Mouse (Mus musculus) right cerebral cortex, postnatal 4 days (tissue): ENCODE data around the gene Exosc1.

Experiments
- DNase-seq: peaks from one replicate; pipeline ENCODE4 v3.0.0-alpha.2; 2022

Exosc1 gene

DNA sequence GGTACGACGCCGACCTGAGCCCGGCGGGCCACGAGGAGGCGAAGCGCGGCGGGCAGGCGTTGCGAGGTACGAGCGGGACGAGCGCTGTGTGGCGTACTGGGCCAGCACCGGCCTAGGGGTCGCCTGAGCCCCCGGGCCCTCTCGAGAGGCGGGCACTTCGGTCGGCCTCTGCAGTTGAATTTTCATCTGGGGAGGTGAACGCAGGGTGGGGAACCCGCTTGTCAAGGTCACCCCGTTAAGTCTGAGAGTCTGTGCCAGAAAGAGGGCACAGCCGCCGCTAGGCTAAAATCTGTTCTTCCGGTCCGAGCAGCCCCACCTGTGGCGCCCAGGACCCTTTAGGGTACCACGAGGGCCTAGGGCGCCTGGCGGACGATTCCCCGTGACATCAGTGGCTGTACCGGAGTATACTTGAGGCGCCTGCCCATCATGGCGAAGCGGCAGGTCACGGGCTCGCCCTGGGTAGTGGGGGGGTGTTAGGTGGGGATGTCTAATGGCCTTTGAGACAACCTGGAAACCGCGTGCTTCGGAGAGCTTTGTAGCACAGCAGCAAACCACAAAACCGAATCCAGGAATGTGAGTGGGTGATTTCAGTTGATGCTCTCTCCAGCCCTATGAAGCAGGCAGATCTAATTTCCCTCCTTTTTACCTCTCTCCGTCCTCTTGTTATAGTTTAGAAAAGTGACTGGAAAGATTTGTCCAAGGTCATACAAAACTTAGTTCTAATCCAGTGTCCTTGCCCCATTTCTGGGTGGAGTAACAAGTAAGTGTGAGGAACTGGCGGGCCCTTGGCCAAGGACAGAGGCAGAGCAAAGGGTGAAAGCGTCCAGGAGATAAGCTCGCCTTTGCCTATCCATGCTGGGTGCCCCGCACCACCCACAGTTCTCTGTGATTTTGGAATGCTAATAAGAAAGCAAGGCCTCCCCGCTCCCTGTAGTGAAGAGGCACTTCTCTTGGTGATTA is 20.8 kb downstream of the Exosc1 start:
- peak; percentile 33 for DNase-seq

DNA sequence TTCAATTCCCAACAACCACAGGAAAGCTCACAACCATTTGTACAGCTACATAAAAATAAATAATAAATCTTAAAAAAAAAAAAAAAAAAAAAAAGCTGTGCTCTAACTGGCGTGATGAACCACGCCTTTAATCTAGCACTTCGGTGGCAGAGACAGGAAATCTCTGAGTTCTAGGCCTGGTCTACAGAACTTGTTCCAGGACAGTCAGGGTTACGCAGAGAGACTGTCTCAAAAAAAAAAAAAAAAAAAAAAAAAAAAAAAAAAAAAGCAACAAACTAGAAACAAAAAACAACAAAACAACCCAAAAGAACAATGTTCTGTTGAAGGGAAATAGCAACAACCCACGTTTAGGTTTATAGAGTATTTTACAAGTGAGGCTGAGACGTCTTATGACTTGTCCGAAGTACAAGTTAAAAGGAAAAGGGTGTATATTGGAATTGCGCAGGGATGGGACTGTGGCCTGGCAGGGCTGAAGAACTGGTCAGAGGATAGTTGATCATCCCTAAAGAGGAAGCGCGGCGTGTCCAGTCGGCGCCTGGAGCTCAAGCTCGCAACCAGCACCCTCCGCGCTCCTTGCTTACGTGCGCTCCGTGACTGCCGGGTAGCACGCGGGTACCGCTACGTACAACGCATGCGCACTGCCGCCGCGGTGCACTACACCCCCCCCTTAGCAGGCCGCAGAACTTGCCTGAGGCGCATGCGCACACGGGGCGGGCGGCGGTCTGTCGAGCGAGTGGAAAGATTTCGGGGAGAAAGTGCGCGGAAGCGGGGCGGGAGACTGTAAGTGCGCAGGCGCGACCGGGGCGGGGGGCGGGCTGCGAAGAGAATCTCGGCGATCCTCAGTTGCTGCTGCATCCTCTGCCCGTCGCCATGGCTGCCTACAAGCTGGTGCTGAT is 21.8 kb downstream of the Exosc1 start, which contains the start of gene Pgam1:
Gene Pgam1, plus strand, starts transcription at position 746 of the 896 bp plus-strand sequence.
- peak; percentile 98 for DNase-seq

DNA sequence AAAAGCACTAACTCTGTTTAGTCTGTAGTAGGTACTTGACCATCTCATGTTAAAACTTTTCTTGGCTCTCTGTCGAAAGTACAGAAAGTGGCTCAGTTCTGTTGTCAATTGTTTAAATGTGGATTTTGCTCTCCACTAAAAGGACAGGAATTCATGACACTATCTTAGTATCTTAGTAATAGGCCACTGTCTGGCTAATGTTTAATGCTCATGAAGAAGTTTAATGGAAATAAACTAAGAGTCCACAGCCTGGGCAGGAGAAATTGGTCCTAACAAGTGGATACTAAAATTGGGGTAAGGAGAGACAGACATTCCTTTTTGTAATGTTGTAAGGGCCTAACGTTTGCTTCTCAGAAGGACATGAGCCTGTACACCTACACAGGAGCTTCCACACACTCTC is 22.8 kb downstream of the Exosc1 start:
- DNase-seq, result no peak

DNA sequence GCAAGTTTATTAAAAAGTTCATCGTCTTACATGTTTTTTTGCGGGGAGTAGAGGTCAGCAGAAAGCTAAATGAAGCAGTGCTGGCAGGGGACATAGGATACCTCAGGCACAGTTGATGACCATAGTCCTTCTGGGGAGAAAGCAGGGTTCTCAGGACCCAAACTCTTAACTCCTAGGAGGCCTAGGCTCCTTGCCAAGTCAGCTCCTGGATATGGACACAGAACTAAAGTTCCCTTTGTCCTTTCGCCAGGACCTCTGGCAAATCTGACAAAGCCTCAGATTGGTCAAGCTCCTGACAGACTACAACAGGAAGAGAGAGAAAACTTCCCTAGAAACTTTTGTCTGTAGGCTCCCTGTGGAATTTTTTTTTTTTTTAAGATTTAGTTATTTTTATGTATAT is 24.5 kb downstream of the Exosc1 start:
- DNase-seq, result no peak

DNA sequence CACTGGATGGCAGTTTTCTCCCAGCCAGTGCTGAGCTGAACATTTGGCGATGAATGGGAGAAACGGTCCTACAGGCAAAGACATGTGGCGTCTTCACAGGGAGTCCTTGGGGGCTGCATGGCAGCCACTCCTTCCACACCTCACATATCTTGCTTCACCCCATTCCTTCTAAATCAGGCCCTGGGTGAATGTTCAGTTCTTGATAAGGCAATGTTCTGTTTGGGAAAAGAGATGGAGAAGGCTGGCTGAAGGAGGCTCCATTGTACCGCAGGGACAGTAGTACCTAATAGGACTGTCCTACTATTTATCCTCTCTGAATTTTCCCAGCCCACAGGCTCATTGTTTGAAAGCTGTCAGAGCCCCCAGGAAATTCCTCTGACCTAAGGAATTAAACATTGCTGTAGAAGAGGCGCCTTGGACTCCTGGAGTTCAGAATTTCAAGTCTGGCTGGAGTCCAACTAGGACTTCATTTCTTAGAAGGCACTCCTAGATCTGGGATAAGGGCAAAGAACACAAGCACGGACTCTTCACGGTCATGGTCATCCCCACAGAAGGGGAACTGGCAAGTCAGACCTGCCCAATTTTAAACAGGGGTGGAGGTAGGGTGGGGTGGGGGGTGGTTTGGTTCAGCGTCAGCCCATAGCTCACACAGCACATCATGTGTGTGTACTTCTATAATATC is 26.0 kb downstream of the Exosc1 start:
- no peak for DNase-seq

DNA sequence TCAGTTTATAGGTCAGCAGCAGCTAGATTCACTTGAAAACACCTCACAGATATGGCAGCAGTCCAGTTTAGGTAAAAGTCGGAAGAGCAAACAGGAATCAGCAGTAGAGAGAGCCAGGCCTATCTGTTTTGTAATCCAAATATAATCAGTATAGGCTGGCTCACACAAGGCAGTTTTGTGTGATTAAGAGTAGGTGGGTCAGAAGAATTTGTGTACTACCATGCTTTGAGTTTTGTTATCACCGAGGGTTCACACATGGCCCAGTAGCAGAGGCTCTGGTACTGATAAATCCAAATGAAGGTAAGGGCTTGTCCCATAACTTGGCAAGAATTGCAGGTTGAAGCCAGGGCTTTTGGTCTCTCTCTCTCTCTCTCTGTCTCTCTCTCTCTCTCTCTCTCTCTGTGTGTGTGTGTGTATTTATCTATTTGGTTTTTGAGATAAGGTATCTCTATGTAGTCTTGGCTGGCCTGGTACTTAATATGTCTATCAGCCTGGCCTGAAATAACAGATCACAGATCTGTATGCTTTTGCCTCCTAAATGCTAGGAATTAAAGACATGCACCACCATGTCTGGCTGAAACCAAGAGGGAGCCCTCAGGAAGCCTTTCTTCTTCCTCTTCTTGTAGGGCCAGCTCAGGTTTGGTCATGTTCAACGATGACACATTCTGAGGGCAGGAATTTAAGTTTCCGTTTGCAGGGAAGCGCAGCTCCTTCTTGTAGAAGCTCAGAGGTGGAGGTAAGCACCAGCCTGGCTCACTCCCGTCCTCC is 26.7 kb downstream of the Exosc1 start:
- no peak for DNase-seq

DNA sequence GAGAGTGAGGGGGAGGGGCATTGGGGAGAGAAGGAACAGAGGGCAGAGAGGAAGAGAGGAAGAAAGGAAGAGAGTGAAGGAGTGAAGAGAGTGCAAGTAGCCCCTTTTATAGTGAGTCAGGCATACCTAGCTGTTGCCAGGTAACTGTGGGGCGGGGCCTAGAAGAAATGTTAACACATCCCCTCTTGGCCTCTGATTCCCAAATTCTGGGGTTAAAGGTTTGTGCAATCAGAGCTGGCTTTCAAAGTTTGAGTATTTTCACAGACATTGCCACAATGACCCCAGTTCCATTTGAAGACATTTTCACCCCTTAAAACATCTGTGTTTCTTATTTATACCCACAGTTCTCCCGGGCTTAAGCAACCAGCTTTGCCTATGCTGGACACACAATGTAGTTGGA is 28.0 kb downstream of the Exosc1 start:
- DNase-seq, result no peak

DNA sequence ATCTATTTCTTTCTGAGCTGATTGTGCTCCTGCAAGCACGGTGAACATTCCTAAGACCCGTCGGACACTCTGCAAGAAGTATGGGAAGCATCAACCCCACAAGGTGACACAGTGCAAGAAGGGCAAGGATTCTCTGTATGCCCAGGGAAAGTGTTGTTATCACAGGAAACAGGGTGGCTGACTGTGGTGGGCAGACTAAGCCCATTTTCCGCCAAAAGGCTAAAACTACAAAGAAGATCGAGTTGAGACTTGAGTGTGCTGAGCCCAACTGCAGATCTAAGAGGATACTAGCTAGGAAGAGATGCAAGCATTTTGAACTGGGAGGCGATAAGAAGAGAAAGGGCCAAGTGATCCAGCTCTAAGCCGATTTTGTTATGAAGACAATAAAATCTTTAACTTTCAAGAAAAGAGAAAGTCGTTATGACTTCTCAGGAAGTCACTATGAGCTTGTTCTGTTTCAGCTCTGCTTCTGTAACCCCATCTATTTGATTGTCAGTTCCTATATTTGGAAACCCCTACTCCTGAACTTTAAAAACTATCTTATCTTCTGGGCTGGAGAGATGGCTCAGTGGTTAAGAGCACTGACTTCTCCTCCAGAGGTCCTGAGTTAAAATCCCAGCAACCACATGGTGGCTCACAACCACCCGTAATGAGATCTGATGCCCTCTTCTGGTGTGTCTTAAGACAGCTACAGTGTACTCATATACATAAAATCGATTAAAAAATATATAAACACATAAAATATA is 30.2 kb downstream of the Exosc1 start:
- no peak for DNase-seq

DNA sequence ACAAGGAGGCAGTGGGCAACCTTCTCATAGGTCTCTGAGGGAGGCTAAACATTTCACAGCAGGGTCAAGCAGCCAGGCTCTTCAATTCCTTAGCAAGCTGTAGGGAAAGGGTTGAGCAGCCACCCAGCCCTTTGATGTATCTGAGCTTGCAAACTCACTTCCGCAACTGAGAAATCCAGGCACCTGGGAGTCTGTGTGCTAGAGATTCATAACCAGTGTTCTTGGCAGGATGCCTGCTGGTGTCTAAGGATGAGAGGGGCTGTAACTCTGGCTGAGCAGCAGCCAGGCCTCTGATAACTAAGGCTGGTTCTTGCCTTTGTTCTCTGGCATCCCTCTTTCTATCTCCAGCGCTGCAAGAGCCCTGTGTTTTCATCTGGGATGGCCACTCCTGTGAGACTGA is 31.5 kb downstream of the Exosc1 start:
- DNase-seq, result no peak

DNA sequence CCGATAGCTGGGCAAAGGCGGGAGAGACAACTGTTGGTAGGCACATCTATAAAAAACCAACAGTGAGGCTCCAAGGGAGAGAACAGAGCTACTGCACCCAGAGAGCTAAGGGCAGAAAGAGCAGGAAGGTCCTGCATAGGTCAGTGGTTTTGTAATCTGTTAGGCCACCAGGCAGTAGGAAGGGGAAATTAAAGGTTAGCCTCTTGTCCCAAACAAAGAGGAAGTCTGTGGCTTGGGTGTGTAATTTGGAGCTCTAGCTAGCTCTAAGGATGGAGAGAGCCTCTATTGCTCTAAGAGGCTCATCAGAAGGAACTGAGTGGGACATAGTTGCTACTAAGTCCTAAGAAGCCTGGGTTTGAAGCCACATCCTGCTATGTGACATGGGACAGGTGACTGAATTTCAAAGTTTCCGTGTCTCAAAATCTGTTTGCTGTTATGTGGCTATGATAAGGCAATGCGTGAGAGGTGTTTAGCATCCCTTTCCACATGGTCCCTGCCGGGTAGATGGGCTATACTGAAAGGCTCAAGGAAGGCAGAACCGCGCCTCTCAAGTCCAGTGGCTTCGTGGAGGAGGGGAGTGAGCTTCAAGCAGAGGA is 32.6 kb downstream of the Exosc1 start:
- no peak for DNase-seq

DNA sequence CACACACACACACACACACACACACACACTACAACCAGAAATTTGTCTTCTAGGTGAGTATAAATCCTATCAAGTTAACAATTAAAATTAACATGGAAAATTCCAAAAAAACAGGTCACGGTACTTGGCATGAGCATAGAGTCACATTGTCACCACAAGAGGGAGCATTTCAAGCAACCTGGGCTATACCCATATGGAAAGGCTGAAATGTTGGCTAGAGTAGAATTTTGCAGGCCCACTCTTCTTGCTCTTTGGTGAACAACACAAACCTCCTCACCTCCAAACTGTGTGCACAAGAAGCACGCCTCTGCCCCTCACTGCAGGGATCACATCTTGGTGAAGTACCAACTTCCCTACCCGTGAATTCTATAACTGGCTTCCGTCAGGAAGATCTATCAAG is 34.4 kb downstream of the Exosc1 start:
- no peak for DNase-seq

DNA sequence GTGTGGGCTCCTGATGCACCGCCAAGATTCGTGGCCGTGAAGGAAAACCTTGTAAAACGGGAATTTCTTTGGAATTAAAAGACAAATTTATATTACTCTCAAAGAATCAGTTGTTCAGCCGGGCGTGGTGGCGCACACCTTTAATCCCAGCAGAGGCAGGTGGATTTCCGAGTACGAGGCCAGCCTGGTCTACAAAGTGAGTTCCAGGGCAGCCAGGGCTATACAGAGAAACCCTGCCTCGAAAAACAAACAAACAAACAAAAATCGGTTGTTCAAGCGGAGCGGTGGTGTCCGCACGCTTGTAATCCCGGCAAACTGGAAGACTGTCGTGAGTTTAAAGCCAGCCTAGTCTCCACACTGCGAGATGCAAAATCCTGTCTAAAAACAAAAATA is 36.9 kb downstream of the Exosc1 start:
- DNase-seq, result no peak

DNA sequence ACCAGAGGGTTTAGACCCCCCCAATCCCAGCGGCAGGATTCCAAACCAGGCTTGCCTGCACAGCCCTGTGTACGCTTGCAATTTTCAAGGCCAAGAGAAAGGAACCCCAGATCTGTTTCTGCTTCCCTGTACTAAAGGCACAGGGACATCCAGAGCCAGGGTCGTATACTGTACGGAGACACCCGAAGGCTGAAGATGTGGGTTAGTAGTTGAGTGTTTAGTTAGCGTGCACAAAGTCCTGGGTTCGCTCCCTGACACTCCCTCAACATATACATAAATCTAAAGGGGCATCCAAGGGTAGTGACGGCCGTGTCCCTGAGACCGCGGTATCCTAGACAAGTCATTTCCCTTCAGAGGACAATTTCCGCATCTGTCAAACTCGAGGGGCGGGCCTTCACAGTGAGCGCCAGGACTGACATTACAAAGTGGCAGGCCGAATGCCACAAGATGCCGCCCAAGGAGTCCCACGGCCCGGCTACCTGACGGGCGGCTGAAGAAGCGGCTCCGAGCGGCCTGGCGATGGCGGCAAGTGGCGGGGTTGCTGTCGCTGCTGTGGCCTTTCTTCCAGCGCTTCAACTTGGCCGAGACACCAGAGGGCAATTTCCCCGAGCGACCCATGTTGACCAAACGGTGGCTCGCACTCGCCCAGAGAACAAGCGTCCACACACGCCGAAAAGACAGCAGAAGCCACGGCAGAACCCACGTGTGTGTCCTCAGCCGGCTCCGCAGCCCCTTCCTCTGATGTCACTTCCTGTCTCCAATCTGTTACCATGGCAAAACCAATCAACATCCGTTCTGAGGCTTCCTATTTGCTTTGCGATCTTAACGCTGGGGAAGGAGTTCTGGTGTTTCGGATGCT is 37.5 kb downstream of the Exosc1 start, which contains the start of gene Rrp12:
Gene Rrp12, minus strand, starts transcription at position 714 of the 859 bp plus-strand sequence.
- DNase-seq, result peak; percentile 64

DNA sequence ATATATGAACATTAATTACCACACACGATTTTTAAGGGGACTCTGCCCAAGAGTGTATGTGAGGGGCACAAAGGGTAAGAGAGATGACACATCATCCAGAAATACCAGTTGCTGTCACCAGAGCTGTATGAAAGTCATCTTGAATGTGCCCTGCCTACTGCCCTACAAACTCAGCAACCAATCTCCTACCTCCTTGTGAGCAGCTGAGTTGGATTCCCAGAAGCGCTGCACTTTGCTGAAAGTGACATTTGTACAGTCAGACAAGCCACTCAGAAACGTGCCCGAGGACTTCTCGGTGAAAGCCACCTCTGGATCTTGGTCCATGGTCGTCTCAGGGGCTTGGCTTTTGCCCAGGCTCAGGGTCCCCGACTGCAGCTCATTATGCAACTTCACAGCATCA is 38.3 kb downstream of the Exosc1 start:
- DNase-seq, result no peak

DNA sequence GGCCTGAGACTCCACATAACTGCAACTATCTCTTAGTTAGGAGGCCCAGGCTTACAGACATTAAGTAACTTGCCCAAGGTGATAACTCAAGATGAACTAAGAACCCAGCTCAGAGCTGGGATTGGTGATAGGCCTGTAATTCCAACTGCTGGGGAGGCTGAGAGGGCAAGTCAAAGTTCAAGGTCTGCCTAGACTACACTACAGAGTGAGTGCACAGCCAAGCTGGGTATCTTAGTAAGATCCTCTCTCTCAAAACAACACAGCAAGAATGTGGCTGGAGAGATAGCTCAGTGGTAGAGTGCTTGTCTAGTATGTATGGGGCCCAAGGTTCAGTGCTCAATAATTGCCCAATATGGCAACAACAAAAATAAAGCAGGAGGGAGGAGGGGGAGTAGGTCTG is 45.0 kb downstream of the Exosc1 start:
- DNase-seq, result no peak

DNA sequence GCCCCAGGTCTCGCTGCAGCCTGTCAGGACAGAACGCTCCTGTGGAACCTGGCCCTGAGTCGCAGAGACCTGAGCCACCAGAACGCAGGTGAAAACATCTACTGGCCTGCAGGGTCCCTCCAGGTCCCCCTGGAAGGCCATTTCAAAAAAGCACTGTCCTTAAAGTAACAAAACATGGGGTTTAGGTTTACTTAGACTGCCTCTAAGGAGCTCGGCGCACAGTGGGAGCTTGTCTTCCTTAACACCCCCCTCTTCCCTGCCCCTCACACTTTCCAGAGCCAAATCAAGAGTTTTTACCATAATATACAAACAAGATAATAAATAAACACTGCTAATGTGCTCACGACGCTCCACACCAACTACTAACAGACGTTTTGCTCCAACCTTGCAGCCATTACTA is 49.3 kb downstream of the Exosc1 start:
- no peak for DNase-seq

DNA sequence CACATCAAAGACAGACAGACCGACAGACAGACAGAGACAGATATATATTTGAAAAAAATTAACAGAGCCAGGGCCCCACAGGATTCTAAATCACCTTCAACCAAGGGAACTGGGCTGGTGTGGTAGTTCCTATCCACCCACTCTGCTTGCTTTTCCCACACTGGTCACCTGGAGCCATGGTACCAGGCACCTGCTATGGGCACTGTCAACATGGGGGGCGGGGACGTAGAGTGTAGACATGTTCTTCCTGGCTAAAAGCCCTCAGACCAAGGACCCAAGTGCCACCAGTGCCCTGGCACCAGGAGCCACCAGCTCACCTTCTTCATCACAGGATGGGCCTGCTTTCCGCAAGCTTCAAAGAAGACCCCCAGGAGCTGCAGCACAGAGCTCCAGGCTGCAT is 51.4 kb downstream of the Exosc1 start:
- DNase-seq, result no peak

DNA sequence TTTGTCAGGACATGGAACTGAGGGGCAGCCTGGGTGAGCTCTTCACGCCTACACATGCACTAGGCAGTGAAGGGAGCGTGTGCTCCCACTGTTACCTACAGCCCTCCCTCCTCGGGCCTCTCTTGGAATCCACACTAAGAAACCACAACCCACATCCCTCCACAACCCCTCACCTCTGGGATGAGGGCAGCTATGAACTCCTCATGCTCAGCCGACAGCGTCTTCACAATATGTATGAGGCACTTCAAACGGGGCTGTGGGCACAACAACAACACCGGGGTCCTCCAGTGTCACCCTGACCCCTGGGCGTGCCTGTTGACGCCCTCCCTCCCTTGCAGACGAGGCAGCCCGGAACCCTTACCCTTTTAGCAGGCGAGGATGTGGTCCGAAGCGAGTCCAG is 58.9 kb downstream of the Exosc1 start:
- no peak for DNase-seq
